Mouse (Mus musculus) c-Kit-positive CD71-positive TER-119-negative erythroid progenitor cells, embryonic 14.5 days (primary cell): ENCODE results near the gene Fggy.

Experiments
- DNase-seq: peaks from one replicate; pipeline ENCODE4 v3.0.0-alpha.2; 2013; ENCODE audit warnings: low read depth

Gene Fggy

DNA sequence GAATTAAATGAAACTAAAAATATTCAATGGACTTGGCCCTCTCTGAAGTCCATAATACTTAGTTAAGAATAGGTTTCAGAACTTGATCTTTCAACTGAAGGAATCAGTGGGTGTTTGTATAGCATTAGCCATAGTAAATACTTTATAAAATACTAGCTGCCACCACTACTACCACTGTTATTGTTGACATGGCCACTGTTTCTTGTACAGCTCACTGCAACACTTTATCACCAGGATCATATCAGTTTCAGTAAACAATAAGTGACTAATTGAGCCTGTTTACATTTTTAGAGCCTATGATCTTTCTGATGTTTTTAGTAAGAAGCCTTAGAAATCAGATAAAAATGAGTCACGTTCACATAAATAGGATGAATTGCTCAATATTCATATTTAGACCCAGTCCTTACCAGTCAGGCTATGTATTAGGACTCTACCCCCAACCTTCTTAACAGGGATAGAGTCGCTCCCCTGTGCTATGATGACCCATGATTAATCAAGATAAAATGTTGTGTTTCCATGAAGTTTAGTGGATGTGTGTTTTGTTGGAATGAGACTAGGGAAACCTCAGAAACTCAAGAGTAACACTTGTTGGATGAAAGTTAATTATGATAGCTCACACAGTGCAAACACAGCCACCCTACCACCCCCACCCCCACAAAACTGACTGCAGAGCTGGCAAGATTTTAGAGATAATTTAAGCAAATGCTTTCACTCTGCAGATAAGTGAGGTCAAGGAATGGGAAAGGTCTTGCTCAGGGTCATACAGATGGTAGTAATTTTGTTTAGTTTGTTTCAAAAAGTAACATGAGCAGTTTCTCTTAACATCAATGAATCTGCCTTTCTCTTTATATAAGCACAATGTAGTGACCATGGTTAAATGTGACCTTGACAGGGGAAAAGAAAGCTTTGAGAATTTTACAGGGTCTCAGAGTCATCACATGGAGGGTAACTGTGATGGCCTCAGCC lies 352.7 kb downstream of the Fggy start:
- no peak for DNase-seq

- DNase-seq, result no peak
These were observed 355.7 kb downstream of the Fggy start for GRCm38 (mm10) chr4:95913026-95913425.

GRCm38 (mm10) chr4:95915628-95916579 lies 358.6 kb downstream of the Fggy start:
- no peak for DNase-seq

DNA sequence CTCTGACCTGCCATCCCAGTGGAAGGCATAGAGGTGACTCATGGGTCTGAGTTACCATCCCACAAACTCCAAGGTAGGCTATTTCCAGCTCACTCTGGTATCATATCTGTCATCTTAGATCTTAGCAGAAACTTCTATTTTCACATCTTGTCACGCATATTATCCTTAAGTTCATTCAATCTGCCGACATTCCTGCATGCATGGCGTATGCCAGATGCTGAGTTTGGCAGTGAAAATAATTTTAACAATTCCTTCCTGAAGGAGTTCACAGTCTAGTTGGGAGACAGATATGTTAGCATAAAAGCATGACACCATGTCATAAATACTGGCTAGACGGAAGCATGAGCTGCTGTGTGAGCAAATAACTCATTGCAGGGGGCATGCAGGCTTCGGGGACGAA lies 360.4 kb downstream of the Fggy start:
- no peak for DNase-seq

DNA sequence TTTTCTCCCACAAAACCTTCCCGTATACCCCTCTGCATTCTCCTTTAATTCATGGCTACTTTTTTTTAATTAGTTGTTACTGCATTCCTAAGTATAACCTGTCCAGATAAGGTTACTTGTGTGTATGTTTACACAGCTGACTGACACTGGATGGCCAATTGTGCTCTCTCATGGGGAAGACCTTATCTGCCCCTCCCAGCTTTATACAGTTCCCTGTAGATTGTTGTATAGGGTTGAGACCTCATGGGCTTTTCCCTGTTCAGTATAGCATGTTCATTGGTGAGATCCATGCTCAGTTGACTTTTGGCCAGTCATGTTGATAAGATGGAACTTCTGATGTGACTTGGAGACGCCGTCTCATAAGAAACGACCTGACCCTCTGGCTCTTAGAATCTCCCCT lies 363.1 kb downstream of the Fggy start:
- DNase-seq, result no peak

GRCm38 (mm10) chr4:95924210-95925184 lies 367.2 kb downstream of the Fggy start:
- DNase-seq, result peak; percentile 8

DNA sequence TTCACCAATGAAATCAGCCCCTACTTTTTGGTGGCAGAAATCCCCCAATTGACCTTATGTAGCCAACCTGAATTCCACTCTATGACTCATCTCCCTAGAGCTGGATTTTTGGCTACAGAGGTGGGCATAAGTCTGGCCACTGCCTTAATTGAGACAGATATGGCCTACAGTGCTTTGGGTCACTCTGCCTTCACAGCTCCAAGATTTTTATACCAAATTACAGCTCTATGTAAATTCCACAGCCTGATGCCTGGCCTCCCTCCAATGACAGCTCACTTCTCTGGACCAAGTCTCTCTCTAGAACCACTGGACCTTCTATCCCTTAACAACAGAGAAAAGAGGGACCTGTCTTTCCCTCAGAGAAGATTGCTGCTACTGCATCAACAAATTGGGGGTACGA lies 371.5 kb downstream of the Fggy start:
- DNase-seq, result no peak

- no peak for DNase-seq
These were observed 372.6 kb downstream of the Fggy start for GRCm38 (mm10) chr4:95929936-95930335.

DNA sequence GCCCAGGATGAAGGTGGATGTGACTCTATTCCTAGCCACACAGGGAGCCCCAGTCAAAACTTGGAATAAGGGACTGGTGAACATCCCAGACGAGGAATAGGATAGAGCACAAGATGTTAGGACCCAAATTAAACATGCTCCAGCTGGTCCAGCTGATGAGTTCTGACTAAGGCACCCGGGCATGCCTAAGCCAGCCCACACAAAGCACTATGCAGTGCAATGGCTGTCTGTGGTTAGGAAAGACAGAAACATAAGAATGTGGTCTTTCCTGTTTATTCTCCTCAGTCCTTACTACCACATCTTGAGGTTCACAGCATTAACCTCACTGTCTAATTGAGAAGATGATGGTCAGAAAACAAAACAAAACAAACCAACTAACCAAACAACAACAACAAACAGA lies 374.0 kb downstream of the Fggy start:
- no peak for DNase-seq

DNA sequence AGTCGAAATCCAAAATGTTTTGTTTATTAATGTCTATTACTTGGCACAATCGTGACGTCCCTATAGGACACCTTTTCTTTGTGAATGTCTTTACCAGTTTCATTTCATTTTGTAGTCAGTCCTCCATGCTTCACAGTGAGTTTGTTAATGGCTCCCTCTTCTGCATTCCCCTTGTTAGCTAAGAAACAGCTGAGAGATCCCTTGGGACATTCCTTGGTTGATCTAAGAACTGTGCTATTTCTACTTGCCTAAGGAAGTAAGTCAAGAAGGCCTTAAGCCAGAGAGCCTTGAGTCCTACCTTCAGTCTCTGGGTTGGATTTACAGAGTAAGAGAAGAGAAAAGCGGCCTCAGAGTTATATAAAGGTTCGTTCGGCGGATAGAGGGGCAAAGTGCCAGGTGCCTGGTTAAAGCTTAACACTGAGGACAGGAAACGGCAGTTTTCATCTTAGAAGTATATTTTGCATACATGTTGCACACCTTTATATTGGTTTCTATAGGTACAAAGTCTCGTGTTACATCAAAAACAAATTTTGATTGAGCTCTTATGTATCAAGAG lies 376.6 kb downstream of the Fggy start:
- no peak for DNase-seq

GRCm38 (mm10) chr4:95934384-95935035 lies 377.2 kb downstream of the Fggy start:
- no peak for DNase-seq

GRCm38 (mm10) chr4:95938701-95939100 lies 381.4 kb downstream of the Fggy start:
- DNase-seq, result no peak

DNA sequence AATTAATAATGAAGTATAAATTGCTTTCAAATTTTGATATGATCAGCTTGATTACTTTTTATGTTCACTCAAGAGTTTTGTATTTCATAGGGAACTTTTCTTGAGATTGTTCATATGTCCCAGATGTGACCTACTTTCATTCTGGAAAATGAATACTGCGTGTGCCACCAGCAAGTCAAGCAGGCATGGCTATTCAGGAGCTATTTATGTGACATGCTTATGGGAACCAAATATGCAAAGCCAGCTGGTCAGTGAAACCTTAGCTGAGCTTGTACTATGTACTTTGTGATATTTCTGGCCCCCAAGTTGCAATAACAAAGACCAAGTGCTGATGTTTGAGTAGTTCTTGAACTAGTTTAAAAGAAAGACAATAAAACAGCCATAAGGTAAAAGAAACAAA lies 390.6 kb downstream of the Fggy start:
- DNase-seq, result no peak

- DNase-seq, result no peak
These were observed 396.0 kb downstream of the Fggy start for GRCm38 (mm10) chr4:95953328-95953727.

GRCm38 (mm10) chr4:95966928-95967724 lies 409.8 kb downstream of the Fggy start, which contains the start of gene Hook1:
Gene Hook1, plus strand, starts transcription at chr4:95967240.
- peak; percentile 66 for DNase-seq
